Mouse (Mus musculus) layer of hippocampus, adult 11-12 months (tissue): ENCODE measurements at regions not wholly inside any gene's neighbourhood (a gene's known extent, or its start where the extent isn't known, plus 50 kb on each side); places are given as distances from the start of the nearest gene placed in this dataset.

Source experiments
- DNase-seq: peaks from one replicate; pipeline ENCODE4 v3.0.0; 2022; ENCODE audit warnings: low spot score

DNA sequence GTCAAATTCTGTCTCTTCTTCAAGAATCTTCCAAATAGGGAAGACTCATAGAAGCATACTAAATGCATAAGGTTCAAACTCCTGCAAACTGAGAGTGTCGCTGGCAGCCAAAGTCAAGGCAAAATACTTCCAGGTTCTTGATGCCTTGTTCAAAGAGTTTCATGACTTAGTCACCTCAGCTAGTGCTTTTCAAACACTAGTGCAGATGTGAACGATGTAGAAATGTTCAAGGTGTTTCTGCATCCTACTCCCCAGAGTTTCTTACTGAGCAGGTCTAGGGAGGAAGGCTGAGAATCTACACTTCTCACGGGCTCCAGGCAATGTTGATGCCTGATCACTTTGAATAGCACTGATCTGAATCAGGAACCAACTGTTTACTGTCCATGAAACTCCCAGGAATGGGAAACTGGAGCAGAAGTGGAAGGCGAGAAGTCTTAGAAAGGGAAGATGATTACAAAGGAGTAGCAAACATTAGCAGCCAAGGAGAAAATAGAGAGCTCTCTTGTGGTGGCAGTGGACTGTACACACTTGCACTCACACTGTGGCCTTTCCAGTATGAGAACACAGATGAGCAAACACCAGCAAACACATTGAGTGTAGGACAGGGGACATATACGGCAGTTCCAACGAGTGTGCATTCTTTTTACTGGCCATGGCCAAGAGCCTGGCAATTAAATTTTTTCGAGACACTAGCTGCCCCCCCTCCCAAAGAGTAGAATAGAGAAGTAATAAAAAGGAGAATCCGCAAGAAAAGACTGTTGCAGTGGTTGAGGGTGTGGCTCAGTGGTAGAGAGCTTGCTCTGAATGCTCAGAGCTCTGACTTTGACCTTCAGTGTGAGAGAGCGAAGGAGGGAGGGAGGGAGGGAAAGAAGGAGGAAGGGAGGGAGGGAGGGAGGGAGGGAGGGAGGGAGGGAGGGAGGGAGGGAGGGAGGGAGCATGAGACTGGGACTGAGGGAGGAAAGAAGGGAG, 247.4 kb upstream of the Fn1 start:
- DNase-seq = no peak

GRCm38 (mm10) chr1:71899128-71899527, 246.1 kb upstream of the Fn1 start:
- no peak for DNase-seq

GRCm38 (mm10) chr1:71898198-71898597, 245.2 kb upstream of the Fn1 start:
- no peak for DNase-seq

- DNase-seq = peak; percentile 11
Measured at GRCm38 (mm10) chr1:71897464-71898051, 244.6 kb upstream of the Fn1 start.

GRCm38 (mm10) chr1:71896141-71896725, 243.2 kb upstream of the Fn1 start:
- DNase-seq = no peak

GRCm38 (mm10) chr1:71893636-71894035, 240.6 kb upstream of the Fn1 start:
- DNase-seq = no peak

DNA sequence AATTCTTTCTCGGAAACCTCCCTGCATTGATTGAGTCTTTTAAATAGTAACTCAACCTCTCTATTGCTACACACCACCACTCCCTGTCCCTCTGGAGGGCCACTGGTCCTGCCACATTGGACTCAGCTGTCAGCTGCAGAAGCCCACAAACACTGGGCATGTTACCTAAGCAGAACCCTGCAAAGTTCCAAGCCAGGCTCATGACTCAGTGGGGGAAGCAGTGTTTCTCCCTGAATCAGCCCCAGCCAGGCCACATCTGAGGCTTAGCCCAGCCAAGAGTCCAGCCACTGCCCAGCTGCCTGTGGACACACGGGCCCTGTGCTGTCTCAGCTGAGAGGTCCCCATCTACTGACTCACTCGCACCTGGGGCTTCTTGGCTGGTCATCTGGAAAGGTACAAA, 234.8 kb upstream of the Fn1 start:
- no peak for DNase-seq

GRCm38 (mm10) chr1:71886903-71887302, 233.9 kb upstream of the Fn1 start:
- DNase-seq = no peak

GRCm38 (mm10) chr1:71886233-71886632, 233.2 kb upstream of the Fn1 start:
- no peak for DNase-seq

DNA sequence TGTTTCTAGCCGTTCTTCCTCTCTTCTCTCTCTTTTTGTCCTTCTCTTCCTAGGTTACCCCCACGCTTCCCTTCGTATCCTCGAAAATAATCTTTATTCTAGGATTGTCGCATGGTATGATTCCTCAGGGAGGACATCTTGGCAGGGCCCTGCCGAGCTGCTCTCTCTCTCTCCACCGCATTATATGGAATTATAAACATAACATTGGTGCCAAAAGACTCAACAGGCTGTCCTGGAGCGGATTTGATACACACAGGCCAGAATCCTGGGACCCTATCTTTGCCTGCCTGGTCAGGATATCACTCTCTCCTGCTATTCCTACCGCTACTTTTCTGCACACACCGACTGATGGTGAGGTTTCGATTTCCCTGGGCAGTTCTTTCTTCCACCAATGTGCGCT, 228.9 kb upstream of the Fn1 start:
- DNase-seq = no peak

GRCm38 (mm10) chr1:71881191-71881590, 228.2 kb upstream of the Fn1 start:
- DNase-seq = no peak

GRCm38 (mm10) chr1:71880480-71880879, 227.5 kb upstream of the Fn1 start:
- no peak for DNase-seq

GRCm38 (mm10) chr1:71876712-71877401, 223.9 kb upstream of the Fn1 start:
- DNase-seq = no peak

- DNase-seq = no peak
Measured at GRCm38 (mm10) chr1:71874037-71874436, 221.0 kb upstream of the Fn1 start.

DNA sequence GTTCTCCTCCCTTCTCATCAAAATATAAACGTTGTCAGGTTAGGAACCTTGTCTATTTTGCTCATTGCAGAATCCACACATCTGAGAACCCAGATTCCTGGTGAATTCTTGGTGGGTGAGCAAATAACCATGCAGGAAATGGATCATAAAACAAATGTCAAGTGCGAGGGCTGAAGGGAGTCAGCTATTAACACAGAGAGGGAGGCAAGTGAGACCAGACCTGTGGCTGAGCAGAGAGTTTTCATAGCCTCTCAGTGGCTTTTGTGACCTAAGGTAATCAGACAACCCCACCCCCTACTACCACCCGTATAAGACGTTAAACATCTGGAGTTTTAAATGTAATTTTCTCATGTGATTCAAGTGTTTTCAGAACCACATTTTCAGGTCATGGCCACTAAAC, 212.7 kb upstream of the Fn1 start:
- DNase-seq = no peak

DNA sequence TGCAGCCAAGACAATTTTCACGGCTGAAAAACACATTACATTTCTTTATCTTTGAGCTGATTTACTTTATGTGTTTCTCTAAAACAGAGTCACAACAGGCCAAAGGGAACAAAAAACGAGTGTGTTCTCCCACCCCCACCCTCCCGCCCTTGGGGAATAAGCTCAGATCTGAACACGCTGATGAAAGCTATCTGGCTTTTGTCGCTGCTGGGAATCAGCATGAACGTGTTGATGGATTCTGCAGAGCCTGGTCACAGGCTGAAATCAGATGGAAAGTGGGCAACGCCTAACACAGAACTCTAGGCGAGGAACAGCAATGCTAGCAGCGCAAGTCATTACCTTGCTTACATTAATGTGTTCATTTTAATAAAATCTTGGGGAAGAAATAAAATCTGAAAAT, 211.7 kb upstream of the Fn1 start:
- no peak for DNase-seq

DNA sequence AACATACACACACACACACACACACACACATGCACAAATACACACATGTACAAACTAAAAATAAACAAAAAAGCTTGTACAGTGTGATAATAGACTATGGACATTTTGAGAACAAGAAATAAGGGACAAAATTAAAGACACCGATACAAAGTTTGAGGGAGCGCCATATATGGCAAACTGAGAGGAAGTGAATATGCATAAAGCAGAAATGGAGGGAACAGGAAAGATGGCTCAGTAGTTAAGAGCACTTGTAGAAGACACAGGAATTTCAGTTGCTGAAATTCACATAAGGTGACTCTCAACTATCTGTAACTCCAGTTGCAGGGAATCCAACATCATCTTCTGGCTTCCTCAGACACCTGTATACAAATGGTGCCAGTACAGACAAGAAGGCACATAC, 200.2 kb upstream of the Fn1 start:
- DNase-seq = no peak

DNA sequence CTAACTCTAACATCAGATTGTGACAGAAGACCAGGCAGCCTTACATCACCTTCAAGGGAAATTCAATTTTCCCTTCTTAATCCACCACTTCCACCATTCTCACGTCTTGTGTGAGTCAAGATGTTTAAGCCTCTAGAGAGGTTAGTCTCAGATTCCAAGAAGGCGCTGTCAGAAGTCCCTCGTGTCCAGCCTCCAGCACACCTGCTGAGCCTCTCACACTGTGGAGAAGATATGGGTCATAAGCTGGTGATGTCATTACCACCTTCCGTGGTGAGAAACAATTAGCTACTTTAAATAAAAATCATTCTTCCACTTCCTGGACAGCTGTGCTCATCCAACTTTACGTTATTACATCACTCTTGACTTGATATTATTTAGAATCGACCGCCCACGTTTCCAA, 198.3 kb upstream of the Fn1 start:
- DNase-seq = no peak

DNA sequence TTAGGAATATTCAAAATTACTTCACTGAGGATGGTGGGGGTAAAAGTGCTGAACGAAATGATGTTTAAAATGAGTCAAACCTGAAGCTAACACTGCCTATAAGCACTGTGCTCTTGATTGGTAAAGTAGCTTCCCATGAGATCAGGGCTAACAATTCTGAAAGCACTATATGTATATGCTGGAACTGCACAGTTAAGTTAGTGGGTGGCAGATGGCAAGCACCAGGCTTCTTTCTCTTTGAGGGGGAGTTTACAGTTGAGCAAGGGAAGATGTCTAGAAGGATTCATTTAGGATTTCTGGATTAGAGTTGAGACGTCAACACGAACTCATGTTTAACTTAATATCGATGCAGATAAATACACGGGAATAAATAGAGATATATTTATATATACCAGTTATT, 195.7 kb upstream of the Fn1 start:
- DNase-seq = no peak

DNA sequence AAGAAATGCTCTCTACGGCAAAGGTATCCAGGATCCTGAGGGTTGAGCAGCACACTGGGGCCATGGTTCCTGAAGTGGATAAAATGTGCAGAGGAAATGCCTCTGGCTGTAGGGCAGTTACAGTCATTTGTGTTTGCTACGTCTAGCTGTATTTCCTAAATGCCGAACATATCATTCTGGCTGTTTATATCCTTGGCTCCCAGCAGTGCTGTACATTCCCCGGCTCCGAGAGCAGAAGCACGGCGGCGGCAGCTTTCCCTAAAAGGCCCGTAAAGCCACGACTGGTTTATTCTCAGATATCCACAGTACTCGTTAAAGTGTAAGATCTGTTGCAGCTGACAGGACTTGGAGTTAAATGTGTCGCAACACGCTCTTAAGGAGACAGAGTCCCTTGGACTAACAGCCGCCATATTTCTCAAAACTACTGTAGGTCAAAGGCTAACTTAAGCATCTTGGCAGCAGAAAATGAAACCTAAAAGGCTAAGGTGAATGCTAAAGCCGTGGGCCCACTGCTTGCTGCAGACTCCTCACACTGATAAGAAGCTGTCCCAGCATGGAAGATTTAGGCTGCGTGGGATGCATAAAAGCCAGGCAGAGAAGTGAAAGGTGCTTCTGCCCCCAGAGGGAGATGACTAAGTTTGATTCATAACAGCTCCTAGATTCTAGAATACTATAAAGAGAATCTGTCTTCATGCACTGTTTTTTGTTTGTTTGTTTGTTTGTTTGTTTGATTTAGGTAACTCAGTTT, 192.1 kb upstream of the Fn1 start:
- DNase-seq = no peak

GRCm38 (mm10) chr1:71837764-71838163, 184.8 kb upstream of the Fn1 start:
- DNase-seq = no peak
